Mouse (Mus musculus) kidney, postnatal 4 days (tissue): ENCODE measurements around the gene Nkd1.

Experiments used
- DNase-seq, 2 experiments: peaks; one replicate each; pipeline ENCODE4 v3.0.0; 2021; ENCODE audit warnings: mixed read lengths in 2 of 2

The Nkd1 gene

GRCm38 (mm10) chr8:88576351-88577142 is 55.4 kb downstream of the Nkd1 start:
- DNase-seq = peak; percentile 70 to 74

- no peak for DNase-seq
Observed at GRCm38 (mm10) chr8:88577666-88578065, 56.5 kb downstream of the Nkd1 start.

- DNase-seq = peak; percentile 46 to 69
Observed at GRCm38 (mm10) chr8:88578413-88579175, 57.4 kb downstream of the Nkd1 start.

- DNase-seq = peak; percentile 63 to 78
Observed at GRCm38 (mm10) chr8:88579246-88579645, 58.1 kb downstream of the Nkd1 start.

- DNase-seq = peak in 1 of 2 experiments; percentile 52
Observed at GRCm38 (mm10) chr8:88579668-88580330, 58.6 kb downstream of the Nkd1 start.

GRCm38 (mm10) chr8:88580785-88581184 is 59.6 kb downstream of the Nkd1 start:
- DNase-seq = no peak

GRCm38 (mm10) chr8:88583863-88584262 is 62.7 kb downstream of the Nkd1 start:
- no peak for DNase-seq

- peak in 1 of 2 experiments; percentile 54 for DNase-seq
Observed at GRCm38 (mm10) chr8:88588205-88588889, 67.2 kb downstream of the Nkd1 start.

GRCm38 (mm10) chr8:88590226-88590625 is 69.1 kb downstream of the Nkd1 start:
- no peak for DNase-seq

GRCm38 (mm10) chr8:88593947-88594346 is 72.8 kb downstream of the Nkd1 start:
- DNase-seq = no peak

- no peak for DNase-seq
Observed at GRCm38 (mm10) chr8:88596042-88596441, 74.9 kb downstream of the Nkd1 start.

- peak in 1 of 2 experiments; percentile 36 for DNase-seq
Observed at GRCm38 (mm10) chr8:88598578-88598977, 77.4 kb downstream of the Nkd1 start.

GRCm38 (mm10) chr8:88599491-88599890 is 78.3 kb downstream of the Nkd1 start:
- DNase-seq = no peak

GRCm38 (mm10) chr8:88603446-88603989 is 82.4 kb downstream of the Nkd1 start:
- DNase-seq = peak in 1 of 2 experiments; percentile 51

- peak; percentile 93 to 96 for DNase-seq
Observed at GRCm38 (mm10) chr8:88604065-88605038, 83.2 kb downstream of the Nkd1 start.

GRCm38 (mm10) chr8:88605361-88606040 is 84.3 kb downstream of the Nkd1 start:
- peak; percentile 47 to 58 for DNase-seq

- no peak for DNase-seq
Observed at GRCm38 (mm10) chr8:88609036-88609435, 87.9 kb downstream of the Nkd1 start.

- no peak for DNase-seq
Observed at GRCm38 (mm10) chr8:88610271-88610670, 89.1 kb downstream of the Nkd1 start.

- no peak for DNase-seq
Observed at GRCm38 (mm10) chr8:88614981-88615380, 93.8 kb downstream of the Nkd1 start.

GRCm38 (mm10) chr8:88618612-88619011 is 97.5 kb downstream of the Nkd1 start:
- DNase-seq = no peak
